Mouse (Mus musculus) olfactory bulb, adult 2 months (tissue): ENCODE measurements around the gene A1cf.

ENCODE experiments used
- CTCF ChIP-seq: fragments of 200-500 bp; IDR thresholded peaks from 2 replicates; pipeline ENCODE4 v1.5.1; 2012; ENCODE audit warnings: low read depth, mild to moderate bottlenecking, low read length, moderate library complexity; ENCODE audit not compliant: insufficient read depth
- POLR2A ChIP-seq: fragments of 200-500 bp; IDR thresholded peaks from 2 replicates; pipeline ENCODE4 v1.6.1; 2012; ENCODE audit warnings: mild to moderate bottlenecking, low read depth, low read length, moderate library complexity; ENCODE audit not compliant: insufficient read depth

- TF ChIP-seq CTCF, result no peak
- TF ChIP-seq POLR2A, result no peak
Measured at GRCm38 (mm10) chr19:31921852-31922251, 53.3 kb downstream of the A1cf start.
